Mouse (Mus musculus): Measurements from ENCODE around the gene Fam114a2. TPM values are rescaled to one million over a fixed set of nuclear protein-coding genes. Genes with fewer than 3 reads are reported as not detected.

Fam114a2 gene
- polyA plus RNA-seq, 1 experiment: 95.2 TPM

- TF ChIP-seq POLR2A (IDR thresholded peaks at IDR 0.05; ENCODE audit: insufficient read depth, low read length) (no peak), EP300 (IDR thresholded peaks at IDR 0.05; ENCODE audit: insufficient read depth, low read depth, low read length) (no peak), CTCF (IDR thresholded peaks at IDR 0.05; ENCODE audit: low read depth, low read length) (no peak)
- Histone ChIP-seq H3K4me3 (ENCODE audit: low read depth, low read length) (no peak overlapping the region), H3K9ac (ENCODE audit: low read depth, poor library complexity, severe bottlenecking) (no peak overlapping the region), H3K27me3 (ENCODE audit: control insufficient read depth, insufficient read depth, low read length, poor library complexity, severe bottlenecking) (no peaks in the 10 kb centered on the region), H3K36me3 (ENCODE audit: control insufficient read depth, insufficient read depth, low read length, poor library complexity, severe bottlenecking) (peaks cover 21% of the 10 kb centered on the region), H3K27ac (ENCODE audit: insufficient read depth, low read length) (no peak overlapping the region), H3K4me1 (ENCODE audit: control insufficient read depth, insufficient read depth, low read length) (no peaks in the 10 kb centered on the region), H3K9me3 (replicated peaks; ENCODE audit: control insufficient read depth, insufficient read depth, low read length, poor library complexity, severe bottlenecking) (no peaks in the 10 kb centered on the region)
Measured at GRCm38 (mm10) chr11:57515218-57515617, 3.2 kb downstream of the Fam114a2 start.

- no peaks in the 10 kb centered on the region for H3K27me3 ChIP-seq (ENCODE audit: control insufficient read depth, insufficient read depth, low read length, poor library complexity, severe bottlenecking)
- no peaks in the 10 kb centered on the region for H3K4me1 ChIP-seq (ENCODE audit: control insufficient read depth, insufficient read depth, low read length)
- H3K27ac ChIP-seq (ENCODE audit: insufficient read depth, low read length): no peak overlapping the region
- no peak overlapping the region for H3K9ac ChIP-seq (ENCODE audit: low read depth, poor library complexity, severe bottlenecking)
- no peaks in the 10 kb centered on the region for H3K9me3 ChIP-seq (replicated peaks; ENCODE audit: control insufficient read depth, insufficient read depth, low read length, poor library complexity, severe bottlenecking)
- TF ChIP-seq EP300 (IDR thresholded peaks at IDR 0.05; ENCODE audit: insufficient read depth, low read depth, low read length) (no peak), CTCF (IDR thresholded peaks at IDR 0.05; ENCODE audit: low read depth, low read length) (no peak), POLR2A (IDR thresholded peaks at IDR 0.05; ENCODE audit: insufficient read depth, low read length) (no peak)
- peaks cover 54% of the 10 kb centered on the region for H3K36me3 ChIP-seq (ENCODE audit: control insufficient read depth, insufficient read depth, low read length, poor library complexity, severe bottlenecking)
- H3K4me3 ChIP-seq (ENCODE audit: low read depth, low read length): no peak overlapping the region
Measured at GRCm38 (mm10) chr11:57506899-57507298, 11.5 kb downstream of the Fam114a2 start.

- Histone ChIP-seq H3K4me3 (ENCODE audit: low read depth, low read length) (no peak overlapping the region), H3K9ac (ENCODE audit: low read depth, poor library complexity, severe bottlenecking) (no peak overlapping the region), H3K9me3 (replicated peaks; ENCODE audit: control insufficient read depth, insufficient read depth, low read length, poor library complexity, severe bottlenecking) (no peaks in the 10 kb centered on the region), H3K4me1 (ENCODE audit: control insufficient read depth, insufficient read depth, low read length) (peaks cover 1% of the 10 kb centered on the region), H3K36me3 (ENCODE audit: control insufficient read depth, insufficient read depth, low read length, poor library complexity, severe bottlenecking) (peaks cover 38% of the 10 kb centered on the region), H3K27ac (ENCODE audit: insufficient read depth, low read length) (no peak overlapping the region), H3K27me3 (ENCODE audit: control insufficient read depth, insufficient read depth, low read length, poor library complexity, severe bottlenecking) (no peaks in the 10 kb centered on the region)
- TF ChIP-seq CTCF (IDR thresholded peaks at IDR 0.05; ENCODE audit: low read depth, low read length) (no peak), EP300 (IDR thresholded peaks at IDR 0.05; ENCODE audit: insufficient read depth, low read depth, low read length) (no peak), POLR2A (IDR thresholded peaks at IDR 0.05; ENCODE audit: insufficient read depth, low read length) (no peak)
Measured at GRCm38 (mm10) chr11:57503155-57503554, 15.3 kb downstream of the Fam114a2 start.

- H3K9me3 ChIP-seq (replicated peaks; ENCODE audit: control insufficient read depth, insufficient read depth, low read length, poor library complexity, severe bottlenecking): no peaks in the 10 kb centered on the region
- H3K27me3 ChIP-seq (ENCODE audit: control insufficient read depth, insufficient read depth, low read length, poor library complexity, severe bottlenecking): no peaks in the 10 kb centered on the region
- peaks cover 10% of the 10 kb centered on the region for H3K36me3 ChIP-seq (ENCODE audit: control insufficient read depth, insufficient read depth, low read length, poor library complexity, severe bottlenecking)
- TF ChIP-seq POLR2A (IDR thresholded peaks at IDR 0.05; ENCODE audit: insufficient read depth, low read length) (no peak), EP300 (IDR thresholded peaks at IDR 0.05; ENCODE audit: insufficient read depth, low read depth, low read length) (no peak), CTCF (IDR thresholded peaks at IDR 0.05; ENCODE audit: low read depth, low read length) (no peak)
- H3K4me3 ChIP-seq (ENCODE audit: low read depth, low read length): no peak overlapping the region
- peaks cover 2% of the 10 kb centered on the region for H3K4me1 ChIP-seq (ENCODE audit: control insufficient read depth, insufficient read depth, low read length)
- H3K27ac ChIP-seq (ENCODE audit: insufficient read depth, low read length): peak overlapping the region; percentile 61
- H3K9ac ChIP-seq (ENCODE audit: low read depth, poor library complexity, severe bottlenecking): no peak overlapping the region
Measured at GRCm38 (mm10) chr11:57498215-57498614, 20.2 kb downstream of the Fam114a2 start.

- Histone ChIP-seq H3K36me3 (ENCODE audit: control insufficient read depth, insufficient read depth, low read length, poor library complexity, severe bottlenecking) (peaks cover 13% of the 10 kb centered on the region), H3K4me3 (ENCODE audit: low read depth, low read length) (no peak overlapping the region), H3K4me1 (ENCODE audit: control insufficient read depth, insufficient read depth, low read length) (peaks cover 2% of the 10 kb centered on the region), H3K9ac (ENCODE audit: low read depth, poor library complexity, severe bottlenecking) (no peak overlapping the region), H3K27me3 (ENCODE audit: control insufficient read depth, insufficient read depth, low read length, poor library complexity, severe bottlenecking) (no peaks in the 10 kb centered on the region), H3K27ac (ENCODE audit: insufficient read depth, low read length) (peak overlapping the region; percentile 61), H3K9me3 (replicated peaks; ENCODE audit: control insufficient read depth, insufficient read depth, low read length, poor library complexity, severe bottlenecking) (no peaks in the 10 kb centered on the region)
- TF ChIP-seq CTCF (IDR thresholded peaks at IDR 0.05; ENCODE audit: low read depth, low read length): no peak
- TF ChIP-seq POLR2A (IDR thresholded peaks at IDR 0.05; ENCODE audit: insufficient read depth, low read length): no peak
- TF ChIP-seq EP300 (IDR thresholded peaks at IDR 0.05; ENCODE audit: insufficient read depth, low read depth, low read length): no peak
Measured at GRCm38 (mm10) chr11:57497701-57498100, 20.7 kb downstream of the Fam114a2 start.

- Histone ChIP-seq H3K36me3 (ENCODE audit: control insufficient read depth, insufficient read depth, low read length, poor library complexity, severe bottlenecking) (peaks cover 24% of the 10 kb centered on the region), H3K9ac (ENCODE audit: low read depth, poor library complexity, severe bottlenecking) (no peak overlapping the region), H3K27ac (ENCODE audit: insufficient read depth, low read length) (no peak overlapping the region), H3K4me1 (ENCODE audit: control insufficient read depth, insufficient read depth, low read length) (peaks cover 2% of the 10 kb centered on the region), H3K9me3 (replicated peaks; ENCODE audit: control insufficient read depth, insufficient read depth, low read length, poor library complexity, severe bottlenecking) (no peaks in the 10 kb centered on the region), H3K27me3 (ENCODE audit: control insufficient read depth, insufficient read depth, low read length, poor library complexity, severe bottlenecking) (no peaks in the 10 kb centered on the region), H3K4me3 (ENCODE audit: low read depth, low read length) (no peak overlapping the region)
- TF ChIP-seq CTCF (IDR thresholded peaks at IDR 0.05; ENCODE audit: low read depth, low read length) (no peak), EP300 (IDR thresholded peaks at IDR 0.05; ENCODE audit: insufficient read depth, low read depth, low read length) (no peak), POLR2A (IDR thresholded peaks at IDR 0.05; ENCODE audit: insufficient read depth, low read length) (no peak)
Measured at GRCm38 (mm10) chr11:57496462-57497039, 21.9 kb downstream of the Fam114a2 start.
